Mouse (Mus musculus) liver, postnatal 0 days (tissue): Measurements from ENCODE around the gene Rps6ka5. TPM values are rescaled to one million over a fixed set of nuclear protein-coding genes. Genes with fewer than 3 reads are reported as not detected.

Experiments used
- ATAC-seq: fragments of 200-750 bp; cut with Nextera tagmentation; 2 replicates; pipeline ENCODE4 v1.8.0; 2017; ENCODE audit warnings: mild to moderate bottlenecking, moderate library complexity
- DNase-seq: peaks from one replicate; pipeline ENCODE4 v3.0.0-alpha.2; 2016
- H3K27ac ChIP-seq: fragments of 300-500 bp; sonication (generic); 2 replicates; pipeline ENCODE4 v1.5.1; 2014; ENCODE audit warnings: antibody characterized with exemption, moderate library complexity, mild to moderate bottlenecking, low read depth
- H3K27me3 ChIP-seq: fragments of 300-500 bp; sonication (generic); 2 replicates; pipeline ENCODE4 v1.6.1; 2014; ENCODE audit warnings: low read length, control low read depth, mixed read lengths; ENCODE audit not compliant: insufficient read depth
- H3K36me3 ChIP-seq: fragments of 300-500 bp; sonication (generic); replicated peaks from 2 replicates; pipeline ENCODE4 v1.6.1; 2014; ENCODE audit warnings: mild to moderate bottlenecking, control low read depth, low read length, moderate library complexity, mixed read lengths; ENCODE audit not compliant: insufficient read depth
- H3K4me1 ChIP-seq: fragments of 300-500 bp; sonication (generic); 2 replicates; pipeline ENCODE4 v1.6.1; 2014; ENCODE audit warnings: antibody characterized with exemption, mild to moderate bottlenecking, control low read depth; ENCODE audit not compliant: insufficient read depth
- H3K4me2 ChIP-seq: fragments of 300-500 bp; sonication (generic); 2 replicates; pipeline ENCODE4 v1.6.1; 2014; ENCODE audit warnings: low read depth, mild to moderate bottlenecking, low read length, moderate library complexity, mixed read lengths
- H3K4me3 ChIP-seq: fragments of 300-500 bp; sonication (generic); 2 replicates; pipeline ENCODE4 v1.5.1; 2014; ENCODE audit warnings: low read depth, low read length
- H3K9ac ChIP-seq: fragments of 300-500 bp; sonication (generic); replicated peaks from 2 replicates; pipeline ENCODE4 v1.6.1; 2014; ENCODE audit warnings: mild to moderate bottlenecking, moderate library complexity
- H3K9me3 ChIP-seq: fragments of 300-500 bp; sonication (generic); 2 replicates; pipeline ENCODE4 v1.6.1; 2016; ENCODE audit warnings: mild to moderate bottlenecking, control low read depth, low read length, mixed read lengths
- CTCF ChIP-seq: sonication (generic); IDR thresholded peaks from 2 replicates; pipeline ENCODE4 v1.5.1; 2016; ENCODE audit warnings: antibody characterized with exemption, low read depth
- EP300 ChIP-seq: IDR thresholded peaks from 2 replicates; pipeline ENCODE4 v1.6.1; 2016; ENCODE audit warnings: antibody characterized with exemption, low read depth, mild to moderate bottlenecking
- WGBS: fragments of 180-500 bp; shearing (Covaris S2); extraction: QIAGEN DNeasy Blood & Tissue Kit; methylation state at CpG from one replicate; pipeline ENCODE4 v1.1.7; 2014; ENCODE audit not compliant: insufficient replicate concordance; 5-methylcytosine and 5-hydroxymethylcytosine counted together
- polyA plus RNA-seq: library from polyadenylated mRNA; unstranded; fragments of >200 nt; fragmentation: Nextera tagmentation; extraction: Ambion mirVana; gene quantifications from 2 replicates; pipeline ENCODE4 v1.2.1, GENCODE M21; 2015

Gene Rps6ka5
- polyA plus RNA-seq, 1 experiment from 2014 or later = 1.6 TPM

GRCm38 (mm10) chr12:100705057-100705722, 21.6 kb downstream of the Rps6ka5 start:
- Histone ChIP-seq H3K36me3 (no peaks in the 10 kb centered on the region), H3K27me3 (no peaks in the 10 kb centered on the region), H3K4me3 (no peak overlapping the region), H3K9me3 (no peaks in the 10 kb centered on the region), H3K4me1 (0 out of 2 replicates have a peak, but pooled peaks cover 4% of the 10 kb centered on the region), H3K9ac (no peak overlapping the region), H3K27ac (no peak overlapping the region), H3K4me2 (no peak overlapping the region)
- TF ChIP-seq EP300 = no peak
- no peak for TF ChIP-seq CTCF
- DNase-seq = no peak
- WGBS = 66% methylated on average over 5 of the region's 5 CpGs
- ATAC-seq = no peak

GRCm38 (mm10) chr12:100698019-100698418, 28.8 kb downstream of the Rps6ka5 start:
- Histone ChIP-seq H3K27ac (no peak overlapping the region), H3K36me3 (no peaks in the 10 kb centered on the region), H3K4me1 (no peaks in the 10 kb centered on the region), H3K9me3 (no peaks in the 10 kb centered on the region), H3K4me2 (no peak overlapping the region), H3K4me3 (no peak overlapping the region), H3K27me3 (no peaks in the 10 kb centered on the region), H3K9ac (no peak overlapping the region)
- no peak for DNase-seq
- no peak for ATAC-seq
- 90% methylated on average over 1 of the region's 1 CpGs for WGBS
- TF ChIP-seq EP300 (no peak), CTCF (no peak)

GRCm38 (mm10) chr12:100696621-100697020, 30.2 kb downstream of the Rps6ka5 start:
- no peak overlapping the region for H3K4me3 ChIP-seq
- WGBS = 65% methylated on average over 4 of the region's 4 CpGs

GRCm38 (mm10) chr12:100695252-100695651, 31.5 kb downstream of the Rps6ka5 start:
- no peak overlapping the region for H3K27ac ChIP-seq
- H3K4me2 ChIP-seq = no peak overlapping the region
- H3K27me3 ChIP-seq = no peaks in the 10 kb centered on the region
- no peak overlapping the region for H3K9ac ChIP-seq
- DNase-seq (no peak), ATAC-seq (no peak)
- 81% methylated on average over 3 of the region's 3 CpGs for WGBS
- no peaks in the 10 kb centered on the region for H3K9me3 ChIP-seq
- H3K4me3 ChIP-seq = no peak overlapping the region
- no peaks in the 10 kb centered on the region for H3K36me3 ChIP-seq
- no peaks in the 10 kb centered on the region for H3K4me1 ChIP-seq
- no peak for TF ChIP-seq CTCF
- no peak for TF ChIP-seq EP300

More at GRCm38 (mm10) chr12:100696621-100697020, 30.2 kb downstream of the Rps6ka5 start:
- no peak for TF ChIP-seq CTCF
- TF ChIP-seq EP300 = no peak
- DNase-seq (no peak), ATAC-seq (no peak)
- Histone ChIP-seq H3K9me3 (no peaks in the 10 kb centered on the region), H3K36me3 (no peaks in the 10 kb centered on the region), H3K27me3 (no peaks in the 10 kb centered on the region), H3K4me2 (no peak overlapping the region), H3K4me1 (no peaks in the 10 kb centered on the region), H3K27ac (no peak overlapping the region), H3K9ac (no peak overlapping the region)

- no peak for DNase-seq
- ATAC-seq = no peak
- Histone ChIP-seq H3K4me1 (no peaks in the 10 kb centered on the region), H3K27me3 (no peaks in the 10 kb centered on the region), H3K9ac (no peak overlapping the region), H3K9me3 (no peaks in the 10 kb centered on the region), H3K4me3 (no peak overlapping the region), H3K36me3 (no peaks in the 10 kb centered on the region), H3K27ac (no peak overlapping the region), H3K4me2 (no peak overlapping the region)
- WGBS = 55% methylated on average over 3 of the region's 3 CpGs
- TF ChIP-seq CTCF (no peak), EP300 (no peak)
Observed at GRCm38 (mm10) chr12:100692208-100692607, 34.6 kb downstream of the Rps6ka5 start.

GRCm38 (mm10) chr12:100690444-100690843, 36.3 kb downstream of the Rps6ka5 start:
- no peaks in the 10 kb centered on the region for H3K4me1 ChIP-seq
- no peak overlapping the region for H3K27ac ChIP-seq
- DNase-seq = no peak
- H3K4me3 ChIP-seq = no peak overlapping the region
- TF ChIP-seq CTCF (no peak), EP300 (no peak)
- 78% methylated on average over 5 of the region's 5 CpGs for WGBS
- no peaks in the 10 kb centered on the region for H3K36me3 ChIP-seq
- no peak for ATAC-seq
- H3K27me3 ChIP-seq = no peaks in the 10 kb centered on the region
- no peaks in the 10 kb centered on the region for H3K9me3 ChIP-seq
- H3K4me2 ChIP-seq = no peak overlapping the region
- H3K9ac ChIP-seq = no peak overlapping the region
